In genomic region chr2:70159543-70159942, GRCm38 (mm10) we compare ENCODE assay signal across 19 mouse cellular contexts.
A peak's percentile ranks its signal among the peaks of the same experiment; 100 is the strongest.
DNase-seq lines count a peak whose midpoint lies in the region; ATAC-seq and TF ChIP-seq lines count a peak whose summit lies in the region.
"Had no signal": no experiment of that assay in that cellular context is flagged by ENCODE, and none has a peak within 500 bp of the region (broad histone marks: within the 10 kb centered on the region; RNA-seq: fewer than 3 reads in every experiment).

No protein-coding gene starts in this region.

- no peak for TF ChIP-seq RAD21 in CH12.LX (IDR thresholded peaks at IDR 0.05; ENCODE audit: low read depth, low read length)

- TF ChIP-seq CTCF in kidney, postnatal 0 days (IDR thresholded peaks at IDR 0.05; ENCODE audit: low read depth): no peak
- TF ChIP-seq CTCF in CH12.LX (conservative IDR thresholded peaks at IDR 0.05 in 1 of 2, IDR thresholded peaks at IDR 0.05 in 1 of 2; ENCODE audit: low read depth in 2 of 2, low read length in 2 of 2): no peak
- no peak for TF ChIP-seq CTCF in brain, embryonic 14.5 days (IDR thresholded peaks at IDR 0.05; ENCODE audit: borderline replicate concordance, extremely low read depth, insufficient read depth, insufficient read length)

- in situ Hi-C loops in CH12.LX (cut with MboI; ENCODE audit: low pct_ligation_motif_present, low pct_unique_long_range_greater_than_20kb, low sequenced_read_pairs): no loop called here

- no peaks in the 10 kb centered on the region for H3K36me3 ChIP-seq in kidney, postnatal 0 days (ENCODE audit: insufficient read depth, low read length)
- H3K36me3 ChIP-seq in CH12.LX (replicated peaks in 1 of 2; ENCODE audit: control insufficient read depth in 1 of 2, insufficient read depth in 1 of 2, low read length in 1 of 2): no peaks in the 10 kb centered on the region
- no peaks in the 10 kb centered on the region for H3K36me3 ChIP-seq in forebrain, embryonic 14.5 days (ENCODE audit: control insufficient read depth, insufficient read depth, low read length)
- H3K36me3 ChIP-seq: embryonic facial prominence, embryonic 15.5 days; G1E; heart, embryonic 13.5 days; intestine, embryonic 15.5 days; limb, embryonic 13.5 days had no signal

- H3K4me1 ChIP-seq in kidney, postnatal 0 days (replicated peaks; ENCODE audit: insufficient read depth, low read length): 0 out of 2 replicates have a peak, but pooled peaks cover 3% of the 10 kb centered on the region
- H3K4me1 ChIP-seq in CH12.LX (ENCODE audit: control insufficient read depth in 1 of 2, insufficient read depth in 2 of 2): peaks cover 0 to 30% of the 10 kb centered on the region in 2 experiments; a peak in 2 of 4 replicates
- H3K4me1 ChIP-seq in forebrain, embryonic 14.5 days (ENCODE audit: control insufficient read depth, insufficient read depth, low read length): peaks cover 9% of the 10 kb centered on the region; the same call in 1 of the 2 replicates
- H3K4me1 ChIP-seq: embryonic facial prominence, embryonic 15.5 days; heart, embryonic 13.5 days; intestine, embryonic 15.5 days; limb, embryonic 13.5 days had no signal

- TF ChIP-seq EP300 in CH12.LX (IDR thresholded peaks at IDR 0.05; ENCODE audit: low read length): no peak

- no peak overlapping the region for H3K4me2 ChIP-seq in kidney, postnatal 0 days (ENCODE audit: low read length)
- no peak overlapping the region for H3K4me2 ChIP-seq in CH12.LX (ENCODE audit: insufficient read depth, low read depth, poor library complexity, severe bottlenecking)
- no peak overlapping the region for H3K4me2 ChIP-seq in forebrain, embryonic 14.5 days (ENCODE audit: low read length)
- H3K4me2 ChIP-seq: embryonic facial prominence, embryonic 15.5 days; heart, embryonic 13.5 days; intestine, embryonic 15.5 days; limb, embryonic 13.5 days had no signal

- dilution Hi-C loops in CH12.LX (cut with MboI; ENCODE audit: extremely low pct_ligation_motif_present, extremely low pct_unique_long_range_greater_than_20kb, low sequenced_read_pairs): no loop called here

- ATAC-seq in kidney, postnatal 0 days (replicated peaks; ENCODE audit: low FRiP score, low read depth): no peak
- peak; percentile 42; the same call in 1 of the 2 replicates for ATAC-seq in forebrain, embryonic 14.5 days
- ATAC-seq: intestine, embryonic 15.5 days had no signal

- intact Hi-C loops in left cerebral cortex, postnatal 36 days (cut with DNase I): no loop called here

- DNase-seq in kidney, postnatal 0 days (ENCODE audit: low spot score): peak; percentile 15
- DNase-seq in kidney, adult 9 months: no peak
- peak; percentile 7 for DNase-seq in CH12.LX (ENCODE audit: extremely low read depth)
- DNase-seq in brain, embryonic 14.5 days (ENCODE audit: low read depth): peak; percentile 78
- DNase-seq in forebrain, embryonic 14.5 days (ENCODE audit: low spot score): peak; percentile 58
- DNase-seq in left cerebral cortex, postnatal 36 days (ENCODE audit: low spot score in 2 of 2): no peak
- DNase-seq in left cerebral cortex, adult 11 months (ENCODE audit: low spot score): no peak
- DNase-seq: adrenal gland, adult 8-10 months; cerebellum, postnatal 10 days; gastrocnemius, postnatal 25 days; heart, postnatal 4 days; kidney, postnatal 14 days; lung, postnatal 14 days; right cerebral cortex, postnatal 4 days had no signal

- H3K79me2 ChIP-seq in CH12.LX (replicated peaks; ENCODE audit: control insufficient read depth, extremely low read depth, insufficient read depth, poor library complexity, severe bottlenecking): no peaks in the 10 kb centered on the region

- no peaks in the 10 kb centered on the region for H3K9me3 ChIP-seq in kidney, postnatal 0 days (replicated peaks; ENCODE audit: low read length)
- H3K9me3 ChIP-seq in CH12.LX (replicated peaks; ENCODE audit: low read length): no peaks in the 10 kb centered on the region
- H3K9me3 ChIP-seq in forebrain, embryonic 14.5 days (replicated peaks; ENCODE audit: control insufficient read depth, low read length): no peaks in the 10 kb centered on the region
- H3K9me3 ChIP-seq: embryonic facial prominence, embryonic 15.5 days; G1E; heart, embryonic 13.5 days; intestine, embryonic 15.5 days; limb, embryonic 13.5 days had no signal

- WGBS in kidney, postnatal 0 days: 26% methylated on average over 8 of the region's 8 CpGs
- 1% methylated on average over 8 of the region's 8 CpGs for whole genome bisulfite sequencing in forebrain, embryonic 14.5 days

- H3K27ac ChIP-seq in kidney, postnatal 0 days: no peak overlapping the region
- no peak overlapping the region for H3K27ac ChIP-seq in CH12.LX (ENCODE audit: insufficient read depth, low read depth)
- H3K27ac ChIP-seq in forebrain, embryonic 14.5 days (ENCODE audit: low read depth, low read length): peak overlapping the region; percentile 41
- H3K27ac ChIP-seq: embryonic facial prominence, embryonic 15.5 days; heart, embryonic 13.5 days; intestine, embryonic 15.5 days; limb, embryonic 13.5 days had no signal

- no peak overlapping the region for H3K9ac ChIP-seq in kidney, postnatal 0 days (ENCODE audit: low read depth, low read length)
- H3K9ac ChIP-seq in CH12.LX (ENCODE audit: insufficient read depth, low read depth): no peak overlapping the region
- H3K9ac ChIP-seq in forebrain, embryonic 14.5 days (ENCODE audit: low read length): no peak overlapping the region
- H3K9ac ChIP-seq: embryonic facial prominence, embryonic 15.5 days; heart, embryonic 13.5 days; intestine, embryonic 15.5 days; limb, embryonic 13.5 days had no signal

- TF ChIP-seq POLR2A in CH12.LX (IDR thresholded peaks at IDR 0.05; ENCODE audit: low read depth, low read length): no peak
- no peak for TF ChIP-seq POLR2A in brain, embryonic 14.5 days (IDR thresholded peaks at IDR 0.05; ENCODE audit: borderline replicate concordance, extremely low read depth, insufficient read depth, insufficient read length, poor library complexity, severe bottlenecking)

- no peak overlapping the region for H3K4me3 ChIP-seq in kidney, postnatal 0 days (replicated peaks; ENCODE audit: low read depth, low read length)
- H3K4me3 ChIP-seq in CH12.LX (replicated peaks in 1 of 3; ENCODE audit: low read depth in 2 of 3, low read length in 2 of 3, poor library complexity in 1 of 3): no peak overlapping the region
- no peak overlapping the region for H3K4me3 ChIP-seq in forebrain, embryonic 14.5 days (ENCODE audit: low read depth, low read length)
- H3K4me3 ChIP-seq: embryonic facial prominence, embryonic 15.5 days; heart, embryonic 13.5 days; intestine, embryonic 15.5 days; limb, embryonic 13.5 days had no signal

- no peaks in the 10 kb centered on the region for H3K27me3 ChIP-seq in kidney, postnatal 0 days (ENCODE audit: insufficient read depth, low read length)
- H3K27me3 ChIP-seq in CH12.LX (replicated peaks): no peaks in the 10 kb centered on the region
- no peaks in the 10 kb centered on the region for H3K27me3 ChIP-seq in forebrain, embryonic 14.5 days (replicated peaks; ENCODE audit: control insufficient read depth, insufficient read depth, low read length)
- H3K27me3 ChIP-seq: embryonic facial prominence, embryonic 15.5 days; intestine, embryonic 15.5 days; limb, embryonic 13.5 days had no signal

TF ChIP-seq in CH12.LX, 34 proteins besides CTCF, POLR2A, EP300 and RAD21:
- no peak for TF ChIP-seq ETS1 (conservative IDR thresholded peaks at IDR 0.05; ENCODE audit: low read depth, low read length)

Comparison
In these comparisons a context has a peak if more than half of its experiments do, and no peak if none do; other contexts are left out.
1. DNase-seq: peak in kidney, postnatal 0 days (single experiment), CH12.LX (single experiment), brain, embryonic 14.5 days (single experiment) and forebrain, embryonic 14.5 days (single experiment); none in kidney, adult 9 months (single experiment), left cerebral cortex, postnatal 36 days (0 of 2) and left cerebral cortex, adult 11 months (single experiment).